Mouse (Mus musculus) heart, adult 2 months (tissue): ENCODE data around the gene Ptpn6. TPM values are rescaled to one million over a fixed set of nuclear protein-coding genes. Genes with fewer than 3 reads are reported as not detected.
A peak's percentile ranks its signal among the peaks of the same experiment; 100 is the strongest.
"Not testable (repeated sequence)": the region's sequence is repeated elsewhere in the genome, so short reads cannot be mapped to it uniquely, and the experiment has no call there.

Experiments used
- DNase-seq, 2 experiments: peaks; one replicate each; pipeline ENCODE4 v3.0.0; 2021
- H3K27ac ChIP-seq: fragments of 200-600 bp; 2 replicates; pipeline ENCODE4 v1.8.1; 2022
- H3K27me3 ChIP-seq: fragments of 200-500 bp; 2 replicates; pipeline ENCODE4 v1.6.1; 2012; ENCODE audit warnings: mild to moderate bottlenecking, low read length, inconsistent platforms, mixed read lengths; ENCODE audit not compliant: control insufficient read depth, insufficient read depth
- H3K36me3 ChIP-seq: fragments of 200-500 bp; 2 replicates; pipeline ENCODE4 v1.6.1; 2012; ENCODE audit warnings: low read length, inconsistent platforms; ENCODE audit not compliant: control insufficient read depth, insufficient read depth
- H3K4me1 ChIP-seq: fragments of 200-500 bp; 2 replicates; pipeline ENCODE4 v1.6.1; 2011; ENCODE audit warnings: low read length; ENCODE audit not compliant: control insufficient read depth, insufficient read depth
- H3K4me3 ChIP-seq: fragments of 200-600 bp; 2 replicates; pipeline ENCODE4 v1.8.1; 2022
- H3K79me2 ChIP-seq: fragments of 200-500 bp; replicated peaks from 2 replicates; pipeline ENCODE4 v1.6.1; 2012; ENCODE audit warnings: mild to moderate bottlenecking, inconsistent platforms, low read length, moderate library complexity, mixed read lengths; ENCODE audit not compliant: control insufficient read depth, insufficient read depth
- H3K9ac ChIP-seq: fragments of 200-500 bp; 2 replicates; pipeline ENCODE4 v1.6.1; 2012; ENCODE audit warnings: low read depth, mild to moderate bottlenecking, control low read depth, inconsistent platforms, low read length, mixed read lengths
- CTCF ChIP-seq: fragments of 200-600 bp; IDR thresholded peaks from 2 replicates; pipeline ENCODE4 v1.8.1; 2022; ENCODE audit warnings: antibody characterized with exemption, mild to moderate bottlenecking, moderate library complexity
- EP300 ChIP-seq: fragments of 200-500 bp; IDR thresholded peaks from 2 replicates; pipeline ENCODE4 v1.6.1; 2011; ENCODE audit warnings: low read depth, low read length, control low read depth; ENCODE audit not compliant: insufficient read depth
- POLR2A ChIP-seq: fragments of 200-500 bp; IDR thresholded peaks from 2 replicates; pipeline ENCODE4 v1.6.1; 2011; ENCODE audit warnings: mild to moderate bottlenecking, low read depth, low read length, control low read depth; ENCODE audit not compliant: insufficient read depth
- WGBS: fragments of 180-500 bp; shearing (Covaris S2); methylation state at CpG from one replicate; pipeline ENCODE4 v1.1.7; 2018; 5-methylcytosine and 5-hydroxymethylcytosine counted together
- intact Hi-C: fragments of 180-260 bp; cut with DNase I; formaldehyde crosslinking; loops from one replicate; pipeline ENCODE4 v1.15.1; 2025
- polyA plus RNA-seq: library from polyadenylated mRNA; depleted of rRNA; stranded (reverse); fragments of >200 nt; gene quantifications from 2 replicates; pipeline ENCODE4 v1.2.3, GENCODE M21; 2012
- total RNA-seq, 2 experiments: library from RNA; stranded (reverse); gene quantifications; 2 replicates each; pipeline ENCODE4 v1.2.3; 2021

Ptpn6 gene
- total and polyA plus RNA-seq, 3 experiments, result 3.1 to 8.2 (median 4.4) TPM

- intact Hi-C loops, result no loop called here
- no peak overlapping the region for H3K4me3 ChIP-seq
- no peaks in the 10 kb centered on the region for H3K27me3 ChIP-seq
- no peak for DNase-seq
- H3K9ac ChIP-seq, result 0 out of 2 replicates have a peak overlapping the region, but pooled peaks have one; percentile 21
- H3K27ac ChIP-seq, result no peak overlapping the region
- peaks cover 7% of the 10 kb centered on the region for H3K4me1 ChIP-seq
- no peaks in the 10 kb centered on the region; the same call in 1 of the 2 replicates for H3K36me3 ChIP-seq
- no peaks in the 10 kb centered on the region; the same call in 1 of the 2 replicates for H3K79me2 ChIP-seq
- 64% methylated on average over 8 of the region's 8 CpGs for WGBS
- TF ChIP-seq CTCF (no peak), POLR2A (no peak), EP300 (no peak)
Measured at GRCm38 (mm10) chr6:124688151-124688758, 50.3 kb downstream of the Ptpn6 start.

- peak; percentile 45 for TF ChIP-seq CTCF
- H3K4me3 ChIP-seq, result not testable (repeated sequence)
Measured at GRCm38 (mm10) chr6:124686644-124687043, 51.9 kb downstream of the Ptpn6 start.

GRCm38 (mm10) chr6:124685606-124686386 is 52.7 kb downstream of the Ptpn6 start:
- Histone ChIP-seq H3K27me3 (no peaks in the 10 kb centered on the region), H3K9ac (no peak overlapping the region), H3K4me1 (peaks cover 6% of the 10 kb centered on the region), H3K79me2 (no peaks in the 10 kb centered on the region; the same call in 1 of the 2 replicates), H3K36me3 (no peaks in the 10 kb centered on the region; the same call in 1 of the 2 replicates), H3K4me3 (no peak overlapping the region), H3K27ac (no peak overlapping the region)
- no peak for TF ChIP-seq POLR2A
- no peak for TF ChIP-seq EP300
- intact Hi-C loops, result no loop called here
- no peak for DNase-seq
- 71% methylated on average over 12 of the region's 12 CpGs for WGBS

More at GRCm38 (mm10) chr6:124686644-124687043, 51.9 kb downstream of the Ptpn6 start:
- DNase-seq, H3K79me2 ChIP-seq, H3K27ac ChIP-seq, H3K4me1 ChIP-seq, H3K27me3 ChIP-seq, H3K36me3 ChIP-seq, intact Hi-C loops, H3K9ac ChIP-seq: not testable (repeated sequence)
- WGBS, result 88% methylated on average over 1 of the region's 1 CpGs

GRCm38 (mm10) chr6:124683591-124684417 is 54.7 kb downstream of the Ptpn6 start:
- H3K79me2 ChIP-seq, result no peaks in the 10 kb centered on the region; the same call in 1 of the 2 replicates
- 68% methylated on average over 14 of the region's 14 CpGs for WGBS
- H3K36me3 ChIP-seq, result no peaks in the 10 kb centered on the region; the same call in 1 of the 2 replicates
- intact Hi-C loops, result no loop called here
- H3K27ac ChIP-seq, result no peak overlapping the region
- H3K27me3 ChIP-seq, result no peaks in the 10 kb centered on the region
- DNase-seq, result peak in 1 of 2 experiments; percentile 43
- no peak overlapping the region for H3K4me3 ChIP-seq
- H3K9ac ChIP-seq, result no peak overlapping the region
- TF ChIP-seq POLR2A (no peak), EP300 (no peak), CTCF (no peak)
- H3K4me1 ChIP-seq, result peaks cover 6% of the 10 kb centered on the region

- H3K4me3 ChIP-seq, H3K4me1 ChIP-seq, H3K27ac ChIP-seq, DNase-seq, H3K27me3 ChIP-seq, H3K36me3 ChIP-seq, H3K79me2 ChIP-seq, H3K9ac ChIP-seq, intact Hi-C loops: not testable (repeated sequence)
- 85% methylated on average over 6 of the region's 6 CpGs for WGBS
Measured at GRCm38 (mm10) chr6:124682291-124682690, 56.2 kb downstream of the Ptpn6 start.

- Histone ChIP-seq H3K9ac (no peak overlapping the region), H3K79me2 (no peaks in the 10 kb centered on the region; the same call in 1 of the 2 replicates), H3K4me1 (peaks cover 4% of the 10 kb centered on the region; the same call in 1 of the 2 replicates), H3K4me3 (no peak overlapping the region), H3K27me3 (no peaks in the 10 kb centered on the region), H3K36me3 (no peaks in the 10 kb centered on the region; the same call in 1 of the 2 replicates), H3K27ac (no peak overlapping the region)
- DNase-seq, result no peak
- intact Hi-C loops, result no loop called here
- TF ChIP-seq POLR2A (no peak), EP300 (no peak), CTCF (no peak)
- WGBS, result 89% methylated on average over 3 of the region's 3 CpGs
Measured at GRCm38 (mm10) chr6:124679486-124679885, 59.0 kb downstream of the Ptpn6 start.
